Mouse (Mus musculus) small intestine, adult 2 months (tissue): ENCODE results near the gene Cerk.

Source experiments
- CTCF ChIP-seq: fragments of 200-500 bp; IDR thresholded peaks from 2 replicates; pipeline ENCODE4 v1.5.1; 2012; ENCODE audit warnings: low read depth, mild to moderate bottlenecking, control low read depth, inconsistent platforms, low read length, moderate library complexity, mixed read lengths; ENCODE audit not compliant: insufficient replicate concordance, insufficient read length; ENCODE audit errors: extremely low read depth
- POLR2A ChIP-seq: fragments of 200-500 bp; IDR thresholded peaks from 2 replicates; pipeline ENCODE4 v1.6.1; 2012; ENCODE audit warnings: low read depth, mild to moderate bottlenecking, control low read depth, inconsistent platforms, low read length, moderate library complexity

DNA sequence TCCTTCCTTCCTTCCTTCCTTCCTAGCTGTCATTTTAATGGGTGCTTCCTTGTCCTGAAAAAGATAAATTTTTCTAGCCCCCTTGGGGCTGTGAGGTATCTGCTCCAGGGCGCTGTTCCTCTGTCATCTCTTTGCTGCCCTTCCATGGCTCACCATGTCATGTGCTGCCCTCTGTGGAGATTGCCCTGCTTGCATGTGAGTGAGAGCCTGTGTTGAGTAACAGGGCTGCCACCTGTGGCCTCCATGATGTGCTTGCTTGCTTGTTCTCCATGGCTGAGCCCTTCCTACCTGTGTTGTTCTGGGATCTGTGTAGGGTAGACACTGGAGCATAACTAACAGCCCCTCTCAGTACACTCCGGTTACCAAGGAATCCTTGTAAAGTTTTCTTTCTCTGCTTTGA, 41.0 kb upstream of the Cerk start:
- TF ChIP-seq CTCF (no peak), POLR2A (no peak)
